Mouse (Mus musculus): ENCODE measurements around the gene Nup107.
"Not testable (repeated sequence)": the region's sequence is repeated elsewhere in the genome, so short reads cannot be mapped to it uniquely, and the experiment has no call there.

Gene Nup107

DNA sequence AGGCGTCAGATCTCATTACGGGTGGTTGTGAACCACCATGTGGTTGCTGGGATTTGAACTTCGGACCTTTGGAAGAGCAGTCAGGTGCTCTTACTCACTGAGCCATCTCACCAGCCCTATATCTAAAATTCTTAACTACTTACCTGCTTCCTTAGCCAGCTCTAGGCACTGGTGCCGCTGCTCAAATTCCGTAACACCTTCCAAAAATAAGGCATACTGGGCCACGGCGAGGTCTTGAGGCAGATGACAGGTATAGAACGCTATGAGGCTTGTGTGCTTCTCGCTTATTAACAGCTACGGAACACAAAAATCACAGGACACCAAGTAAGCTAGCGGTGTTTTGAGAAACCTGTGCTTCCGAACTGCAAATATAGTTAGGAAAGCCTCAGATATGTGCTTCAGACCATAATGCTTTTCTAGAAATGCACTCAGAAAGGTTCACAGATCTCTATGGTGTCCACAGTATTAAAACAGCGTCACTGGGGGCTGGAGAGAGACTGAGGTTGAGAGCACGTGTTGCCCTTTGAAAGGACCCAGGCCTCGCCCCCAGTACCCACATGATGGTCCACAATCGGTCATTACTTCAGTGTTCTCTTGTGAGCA, 28.8 kb downstream of the Nup107 start:
- DNase-seq: no peak

DNA sequence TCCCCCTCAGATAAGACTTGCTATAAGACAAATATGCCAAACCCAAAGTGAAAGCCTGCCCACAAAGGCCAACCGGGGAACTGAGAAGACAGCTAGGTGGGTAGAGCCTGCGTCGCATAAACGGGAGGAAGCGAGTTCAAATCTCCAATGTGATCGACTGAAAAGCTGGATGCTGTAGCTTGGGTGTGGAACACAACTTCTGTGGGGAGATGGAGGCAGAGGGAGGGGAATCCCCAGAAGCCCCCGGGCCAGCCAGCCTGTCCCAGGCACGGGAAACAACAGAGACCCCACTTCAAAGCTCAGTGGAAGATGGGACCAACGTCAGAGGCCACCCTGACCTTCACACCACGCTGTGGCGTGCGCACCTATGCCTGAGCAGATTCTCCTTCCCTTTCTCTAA, 29.5 kb downstream of the Nup107 start:
- no peak for DNase-seq

GRCm38 (mm10) chr10:117762281-117762830, 30.1 kb downstream of the Nup107 start:
- DNase-seq: no peak

DNA sequence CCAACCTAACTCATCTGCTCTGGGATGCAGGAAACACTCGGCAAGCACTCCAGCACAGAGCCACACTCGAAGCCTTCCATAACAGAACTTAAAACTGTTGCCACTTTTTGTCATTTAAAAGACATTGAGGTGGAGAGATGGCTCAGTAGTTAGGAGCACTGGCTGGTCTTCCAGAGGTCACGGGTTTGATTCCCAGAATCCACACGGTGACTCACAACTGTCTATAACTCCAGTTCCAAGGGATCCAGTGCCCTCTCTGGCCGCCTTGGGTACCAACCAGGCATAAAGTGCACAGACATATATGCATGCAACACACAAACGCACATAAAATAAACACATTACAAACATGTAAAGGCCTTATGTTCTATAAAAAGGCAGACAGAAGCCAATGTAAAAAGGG, 31.0 kb downstream of the Nup107 start:
- DNase-seq: no peak

DNA sequence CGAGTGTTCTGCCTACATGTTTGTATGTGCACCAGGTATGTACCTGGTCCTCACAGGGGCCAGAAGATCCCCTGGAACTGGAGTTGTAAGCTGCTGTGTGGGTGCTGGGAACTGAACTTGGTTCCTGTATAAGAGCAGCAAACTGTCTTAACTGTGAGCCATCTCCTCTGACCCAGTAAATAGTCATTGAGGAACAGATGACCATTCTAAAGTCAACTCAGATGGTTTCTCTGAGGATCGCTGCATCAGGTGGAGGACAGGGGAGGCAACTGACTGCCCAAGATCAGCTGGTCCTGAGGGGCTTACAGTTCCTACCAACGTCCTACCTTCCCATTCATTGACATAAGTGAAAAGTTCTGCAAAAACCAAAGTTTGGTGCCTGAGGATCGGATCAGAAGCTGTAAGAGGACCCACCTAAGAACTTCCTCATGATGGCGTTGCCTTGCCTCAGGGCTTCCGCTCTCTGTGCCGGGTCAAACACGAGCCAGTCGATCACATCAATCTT, 31.6 kb downstream of the Nup107 start:
- no peak for DNase-seq

DNA sequence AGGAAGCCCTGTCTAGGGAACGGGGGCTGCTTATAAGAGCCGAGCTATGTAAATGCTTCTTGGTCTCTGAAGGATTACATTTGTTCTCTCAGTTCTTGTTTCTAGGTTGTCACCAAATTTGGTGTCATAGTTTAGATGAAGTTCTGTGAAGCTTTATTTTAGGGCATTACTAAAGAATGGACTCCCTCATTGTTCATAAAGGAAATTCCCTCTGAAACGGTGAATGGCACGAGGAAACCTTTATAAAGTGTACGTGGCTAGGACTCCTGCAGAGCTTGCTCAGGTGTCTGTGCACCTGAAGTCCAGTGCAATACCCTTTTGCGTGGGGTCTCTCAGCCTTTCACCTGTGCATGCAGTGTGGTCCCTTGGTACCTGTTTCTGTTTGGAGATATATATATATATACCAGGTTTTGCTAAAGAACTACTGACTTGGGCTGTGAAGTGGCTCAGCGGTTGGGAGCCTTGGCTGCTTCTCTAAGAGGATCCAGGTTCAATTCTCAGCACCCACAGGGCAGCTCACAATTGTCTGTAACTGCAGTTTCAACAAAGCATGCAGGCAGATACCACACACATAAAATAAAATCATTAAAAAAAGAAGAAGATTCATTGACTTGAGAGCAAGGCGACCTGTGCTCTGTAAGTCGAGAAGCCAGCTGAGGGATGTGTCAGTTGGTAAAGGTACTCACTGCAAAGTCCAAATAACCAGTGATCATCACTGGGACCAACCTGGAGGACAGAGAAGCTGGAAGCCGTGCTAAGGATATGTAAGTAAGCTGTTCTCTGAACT, 32.5 kb downstream of the Nup107 start:
- DNase-seq: no peak

DNA sequence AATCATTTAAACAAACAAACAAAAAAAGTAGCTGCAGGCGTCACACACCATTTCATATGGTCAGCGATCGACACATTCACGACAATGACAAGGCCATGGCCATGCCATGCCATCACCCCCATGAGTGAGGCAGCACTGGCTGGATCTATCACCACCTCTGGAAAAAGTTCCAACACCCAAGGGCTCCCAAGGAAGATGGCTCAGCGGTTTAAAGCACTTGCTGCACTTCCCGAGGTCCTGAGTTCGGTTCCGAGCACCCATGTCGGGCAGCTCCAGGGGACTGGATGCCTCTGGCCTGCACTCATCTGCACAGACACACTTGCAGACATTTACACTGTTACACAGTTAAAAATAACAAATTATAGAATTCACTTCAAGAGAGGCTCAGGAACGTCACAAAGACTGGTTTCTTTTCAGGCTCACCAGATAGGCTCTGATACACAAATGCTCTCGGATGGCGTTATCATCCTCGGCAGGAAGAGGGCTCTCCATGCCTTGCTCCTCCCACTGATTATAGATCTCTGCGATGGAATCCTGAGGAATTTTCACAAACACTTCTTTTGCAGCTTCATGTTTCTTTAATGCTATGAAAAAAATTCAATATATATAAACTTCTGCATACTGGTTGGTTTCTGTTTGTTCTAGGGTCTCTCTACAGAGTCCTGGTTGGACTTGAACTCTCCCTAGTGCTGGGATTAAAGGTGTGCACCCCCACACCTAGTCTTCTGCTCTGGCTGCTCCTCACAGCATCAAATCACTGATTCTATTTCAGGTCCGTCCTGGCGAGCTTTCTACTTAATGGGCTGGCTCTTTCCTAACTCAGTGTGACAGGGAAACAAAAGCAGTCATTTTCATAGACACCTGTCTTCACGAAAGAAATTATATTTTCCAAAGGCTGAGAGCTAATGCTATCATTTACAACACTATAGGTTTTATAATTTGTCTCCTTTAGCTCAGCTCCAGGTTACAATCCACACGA, 33.5 kb downstream of the Nup107 start:
- no peak for DNase-seq

- DNase-seq: not testable (repeated sequence)
Measured at GRCm38 (mm10) chr10:117758344-117758743, 34.2 kb downstream of the Nup107 start.

- no peak for DNase-seq
Measured at GRCm38 (mm10) chr10:117757796-117758342, 34.6 kb downstream of the Nup107 start.

GRCm38 (mm10) chr10:117757259-117757658, 35.2 kb downstream of the Nup107 start:
- no peak for DNase-seq

DNA sequence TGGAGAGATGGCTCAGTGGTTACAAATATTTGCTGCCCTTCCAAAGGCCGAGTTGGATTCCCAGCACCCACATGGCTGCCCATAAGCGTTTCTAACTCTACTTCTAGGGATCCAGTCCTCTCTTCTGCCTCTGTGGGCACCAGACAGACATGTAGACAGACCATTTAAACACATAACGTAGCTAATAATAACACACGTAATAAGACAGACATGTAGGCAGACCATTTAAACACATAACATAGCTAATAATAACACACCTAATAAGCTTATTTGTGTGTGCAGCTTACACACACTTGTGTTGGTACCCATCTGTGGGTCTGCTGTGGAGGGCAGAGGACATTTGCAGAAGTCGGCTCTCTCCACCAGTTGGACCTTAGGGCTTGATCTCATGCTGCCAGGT, 35.7 kb downstream of the Nup107 start:
- DNase-seq: no peak

DNA sequence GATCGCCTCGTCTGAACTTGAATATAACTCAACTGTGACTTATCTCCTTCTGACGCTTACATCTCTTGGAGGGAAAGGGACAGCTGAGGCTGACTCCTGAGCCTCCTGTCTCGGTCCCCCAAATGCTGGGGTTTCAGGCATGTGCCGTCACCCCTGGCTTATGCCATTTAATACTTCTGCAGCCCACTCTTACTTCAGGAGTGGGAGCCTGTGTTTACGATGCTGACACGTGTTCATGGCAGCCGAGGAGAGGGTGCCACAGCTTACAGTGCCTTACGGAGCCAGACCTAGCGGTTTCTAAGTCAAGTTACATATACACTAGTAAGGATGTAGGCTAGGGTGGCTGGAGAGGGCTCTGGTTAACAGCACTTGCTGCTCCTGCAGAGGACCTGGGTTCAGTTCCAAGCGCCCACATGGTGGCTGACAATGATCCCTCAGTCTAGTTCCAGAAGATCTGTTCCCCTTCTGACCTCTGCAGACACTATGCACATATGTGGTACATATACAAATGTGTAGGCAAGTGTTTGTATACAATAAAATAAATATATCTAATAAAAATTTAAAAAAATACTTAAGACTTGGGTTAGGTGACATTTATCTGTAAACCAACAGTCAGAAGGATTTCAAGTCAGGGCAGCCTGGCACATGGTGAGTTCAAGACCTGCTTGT, 36.6 kb downstream of the Nup107 start:
- DNase-seq: peak in 1 of 2 experiments; percentile 13

DNA sequence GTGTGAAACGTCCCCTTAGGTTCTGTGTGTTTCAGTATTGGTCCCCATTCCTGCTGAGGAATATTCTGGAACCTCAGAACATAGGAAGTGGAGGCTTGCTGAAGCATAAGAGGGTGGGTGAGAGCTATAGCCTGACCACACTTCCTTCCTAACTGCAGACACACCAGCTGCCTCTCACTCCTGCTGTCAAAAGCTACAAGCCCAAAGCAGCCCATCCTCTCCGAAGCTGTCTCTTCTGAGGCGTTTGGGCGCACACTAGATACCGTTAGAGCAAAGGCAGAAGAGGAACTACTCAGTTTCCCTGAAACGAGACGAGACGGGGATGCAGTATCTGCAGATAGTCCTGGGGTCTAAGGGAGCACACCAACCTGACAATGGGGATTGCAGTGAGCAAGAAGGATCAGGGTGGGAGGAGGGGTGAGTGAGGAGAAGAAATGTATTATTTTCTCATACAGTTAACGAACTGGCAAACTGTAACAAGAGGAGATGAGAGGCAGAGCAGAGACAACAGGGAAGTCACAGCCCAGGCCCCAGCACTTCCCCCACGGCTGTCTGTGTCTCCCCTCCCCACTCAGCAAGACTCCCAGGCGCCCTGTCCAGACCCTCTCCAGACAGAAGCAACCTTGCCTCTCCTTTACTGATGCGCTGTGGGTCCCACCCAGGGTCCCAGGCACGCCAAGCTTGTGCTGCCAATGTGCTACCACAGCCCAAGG, 37.3 kb downstream of the Nup107 start:
- peak; percentile 45 to 50 for DNase-seq

DNA sequence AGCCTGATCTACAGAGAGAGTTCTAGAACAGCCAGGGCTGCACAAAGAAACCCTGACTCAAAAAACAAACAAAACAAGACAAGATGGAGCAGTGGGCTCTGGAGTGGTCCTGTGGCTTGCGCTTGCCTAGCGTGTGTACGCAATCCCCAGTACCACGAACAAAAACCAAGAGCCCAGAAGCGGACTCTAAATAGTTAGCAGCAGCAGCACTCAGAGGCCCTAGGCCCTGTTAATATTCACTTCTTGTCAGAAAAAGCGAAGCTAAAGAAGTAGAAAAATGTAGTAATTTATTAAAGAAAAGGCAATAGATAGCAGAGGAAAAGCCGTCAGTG, 37.9 kb downstream of the Nup107 start:
- no peak for DNase-seq

GRCm38 (mm10) chr10:117753711-117754608, 38.5 kb downstream of the Nup107 start:
- no peak for DNase-seq

DNA sequence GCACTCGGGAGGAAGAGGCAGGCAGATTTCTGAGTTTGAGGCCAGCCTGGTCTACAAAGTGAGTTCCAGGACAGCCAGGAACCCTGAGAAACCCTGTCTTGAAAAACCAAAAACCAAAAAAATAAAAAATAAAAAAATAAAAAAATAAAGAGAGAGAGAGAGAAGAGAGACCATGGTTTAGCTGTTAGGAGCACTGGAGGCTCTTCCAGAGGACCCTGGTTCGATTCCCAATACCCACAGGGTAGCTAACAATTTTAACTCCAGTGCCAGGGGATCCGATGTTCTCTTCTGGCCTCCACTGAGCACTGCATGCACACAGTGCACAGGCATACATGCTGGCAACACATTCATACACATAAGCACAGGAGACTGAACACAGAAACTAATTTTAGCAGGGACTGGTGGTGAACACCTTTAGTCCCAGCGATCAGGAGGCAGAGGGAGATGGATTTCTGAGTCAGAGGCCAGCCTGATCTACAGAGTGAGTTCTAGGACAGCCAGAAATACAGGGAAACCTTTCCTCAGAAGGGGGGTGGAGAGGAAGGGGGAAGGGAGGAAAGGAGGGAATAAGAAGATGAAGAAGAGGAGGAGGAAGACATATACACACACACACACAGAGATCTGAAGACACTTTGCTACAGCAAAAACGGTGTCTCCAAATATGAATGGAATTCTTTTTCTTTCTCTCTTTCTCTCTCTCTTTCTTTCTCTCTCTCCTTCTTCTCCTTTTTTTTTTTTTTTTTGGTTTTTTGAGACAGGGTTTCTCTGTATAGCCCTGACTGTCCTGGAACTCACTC, 39.5 kb downstream of the Nup107 start:
- DNase-seq: no peak

- no peak for DNase-seq
Measured at GRCm38 (mm10) chr10:117752304-117752821, 40.1 kb downstream of the Nup107 start.

DNA sequence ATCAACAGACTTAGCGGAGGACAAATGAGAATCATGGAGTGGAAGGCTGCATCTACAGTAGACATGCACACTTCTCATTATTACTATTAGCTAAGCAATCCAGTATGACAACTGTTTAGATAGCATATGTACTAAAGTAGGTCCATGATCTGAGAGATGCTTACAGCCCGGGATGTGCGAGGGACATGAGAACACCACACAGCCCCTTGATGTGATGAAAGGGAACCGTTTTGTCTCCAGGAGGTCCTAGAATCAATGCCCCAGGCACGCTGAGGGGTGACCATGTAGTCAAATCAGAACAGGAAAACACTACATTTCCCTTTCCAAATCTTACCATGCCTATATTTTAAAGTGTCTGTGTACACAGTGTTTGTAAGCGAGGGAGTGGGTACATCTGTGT, 40.8 kb downstream of the Nup107 start:
- DNase-seq: no peak

DNA sequence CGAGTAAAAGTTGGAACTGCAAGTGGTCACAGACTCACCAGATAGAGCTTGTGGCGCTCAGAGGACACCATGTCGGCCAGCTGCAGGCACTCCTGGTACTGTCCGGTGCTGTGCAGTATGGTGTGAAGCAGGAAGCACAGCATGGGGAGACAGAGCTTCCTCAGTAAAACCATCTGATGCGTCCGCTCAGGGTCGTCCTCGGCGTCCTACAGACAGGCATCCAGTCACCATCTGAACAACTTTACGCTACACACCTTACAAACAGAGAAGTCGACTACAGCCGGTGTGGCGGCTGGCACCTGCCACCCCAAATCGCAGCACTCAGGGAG, 41.3 kb downstream of the Nup107 start:
- DNase-seq: no peak
